Mouse (Mus musculus): ENCODE results near the gene Celsr2.

GRCm38 (mm10) chr3:108411754-108412121, 3.6 kb downstream of the Celsr2 start:
- TF ChIP-seq FOSL1 (IDR thresholded peaks at IDR 0.05; ENCODE audit: insufficient read depth, low read length, poor library complexity, severe bottlenecking) (no peak), MYOG (IDR thresholded peaks at IDR 0.05; ENCODE audit: control insufficient read depth, extremely low read depth, insufficient read length) (no peak)
